Mouse (Mus musculus) retina, adult 2 months (tissue): ENCODE measurements around the gene Atp1b2.

Experiments
- DNase-seq: peaks from one replicate; pipeline ENCODE4 v3.0.0-alpha.2; 2012; ENCODE audit warnings: low read depth, low spot score

The Atp1b2 gene

DNA sequence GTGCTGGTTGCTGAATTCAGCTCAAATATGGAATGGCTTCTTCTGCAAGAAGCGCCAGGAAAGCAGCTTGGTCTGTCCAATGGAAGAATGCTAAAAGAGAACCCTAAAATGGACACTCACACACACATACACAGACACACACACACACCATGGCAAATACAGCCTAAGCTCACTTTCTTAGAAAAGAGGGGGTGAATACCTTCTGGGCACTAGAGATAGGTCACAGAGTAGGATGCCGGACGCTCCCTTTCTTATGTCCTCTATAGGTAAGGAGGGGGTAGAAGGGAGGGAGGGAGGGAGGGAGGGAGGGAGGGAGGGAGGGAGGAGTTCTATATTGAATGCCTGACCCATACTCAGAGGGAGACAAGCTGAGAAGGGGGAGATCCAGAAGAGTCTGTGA lies 2.8 kb upstream of the Atp1b2 start:
- DNase-seq, result no peak

DNA sequence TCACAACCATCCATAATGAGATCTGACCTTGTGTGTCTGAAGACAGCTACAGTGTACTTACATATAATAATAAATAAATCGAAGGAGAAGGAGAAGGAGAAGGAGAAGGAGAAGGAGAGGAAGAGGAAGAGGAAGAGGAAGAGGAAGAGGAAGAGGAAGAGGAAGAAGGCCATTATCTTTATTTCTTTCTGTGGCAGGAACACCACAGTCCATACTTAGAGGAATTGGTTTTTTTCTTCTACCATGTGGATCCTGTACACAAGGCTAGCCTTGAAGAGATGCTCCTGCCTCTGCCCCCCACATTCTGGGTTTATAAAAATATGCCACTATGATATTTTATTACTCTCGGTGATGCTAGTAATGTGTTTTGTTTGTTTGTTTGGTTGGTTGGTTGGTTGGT lies 1.1 kb upstream of the Atp1b2 start:
- DNase-seq, result no peak

DNA sequence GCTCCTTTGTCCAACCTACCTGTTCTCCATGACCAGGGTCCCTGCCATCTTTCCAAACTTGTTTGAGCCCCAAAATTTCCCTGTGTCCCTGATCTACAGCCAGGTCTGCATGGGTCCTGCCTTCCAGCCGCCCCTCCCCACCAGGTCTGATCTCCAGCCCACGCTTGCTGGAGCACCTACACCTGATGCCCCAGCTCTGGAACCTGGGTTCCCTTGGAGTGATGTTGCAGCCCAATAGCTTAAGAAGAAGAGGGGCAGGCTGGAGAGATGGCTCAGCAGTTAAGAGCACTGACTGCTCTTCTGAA lies 701 bp upstream of the Atp1b2 start:
- DNase-seq, result no peak

DNA sequence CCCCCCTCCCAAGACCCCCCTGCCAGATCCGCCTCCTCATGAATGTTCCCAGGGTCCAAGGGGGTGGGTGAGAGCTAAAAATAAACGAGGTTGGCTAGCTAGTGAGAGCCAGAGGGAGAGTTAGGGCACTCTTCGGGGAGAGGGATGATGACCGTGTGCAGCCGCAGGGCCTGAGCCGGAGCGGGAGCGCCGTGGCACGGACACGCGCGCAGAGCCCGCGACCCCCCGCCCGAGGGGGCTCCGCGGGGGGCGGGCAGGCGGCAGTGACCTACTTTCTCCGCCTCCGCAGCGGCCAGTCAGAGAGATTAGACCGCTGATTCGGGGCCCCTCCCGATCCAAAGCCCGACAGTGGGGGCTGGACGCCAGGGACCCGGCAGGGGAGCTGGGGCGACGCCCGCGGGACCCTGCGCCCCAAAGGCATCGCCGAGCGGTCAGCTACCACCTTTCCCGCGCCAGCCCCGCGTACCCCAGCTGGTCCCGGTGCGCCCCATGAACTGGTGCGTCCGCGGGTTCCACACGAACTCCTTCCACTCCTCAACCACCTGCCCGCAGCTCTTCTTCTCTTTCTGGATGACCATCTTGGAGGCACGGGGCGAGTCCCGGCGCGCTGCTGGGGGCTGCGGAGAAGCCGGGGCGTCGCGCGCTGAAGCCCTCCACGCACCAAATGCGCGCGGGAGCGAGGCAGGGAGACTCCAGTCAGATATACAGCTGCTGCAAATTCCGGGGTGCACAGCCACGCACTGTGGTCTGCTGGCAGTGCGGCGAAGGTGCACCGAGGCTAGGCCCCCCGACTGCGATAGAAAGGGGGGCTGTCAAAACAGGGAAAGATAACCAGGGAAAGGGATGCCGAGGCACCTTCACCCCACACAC lies 712 bp downstream of the Atp1b2 start:
- peak; percentile 70 for DNase-seq

DNA sequence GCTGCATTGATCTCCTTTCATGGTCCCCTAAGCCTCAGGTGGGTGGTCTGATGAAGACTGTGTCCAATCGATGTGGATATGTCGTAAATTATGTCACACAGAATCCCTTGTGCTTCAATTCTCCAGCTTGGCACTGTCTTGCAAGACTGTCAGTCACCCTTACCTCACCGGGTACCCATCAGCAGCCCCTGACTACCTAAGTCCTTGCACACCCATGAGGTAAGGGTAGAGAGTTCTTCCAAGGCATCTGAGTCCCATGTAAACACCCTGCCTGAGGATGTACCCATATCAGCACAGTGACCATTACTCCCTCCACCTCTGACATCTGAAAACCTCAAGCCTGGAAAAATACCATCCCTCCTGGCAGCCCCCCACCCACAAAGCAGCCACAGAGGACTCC lies 1.4 kb downstream of the Atp1b2 start:
- no peak for DNase-seq

DNA sequence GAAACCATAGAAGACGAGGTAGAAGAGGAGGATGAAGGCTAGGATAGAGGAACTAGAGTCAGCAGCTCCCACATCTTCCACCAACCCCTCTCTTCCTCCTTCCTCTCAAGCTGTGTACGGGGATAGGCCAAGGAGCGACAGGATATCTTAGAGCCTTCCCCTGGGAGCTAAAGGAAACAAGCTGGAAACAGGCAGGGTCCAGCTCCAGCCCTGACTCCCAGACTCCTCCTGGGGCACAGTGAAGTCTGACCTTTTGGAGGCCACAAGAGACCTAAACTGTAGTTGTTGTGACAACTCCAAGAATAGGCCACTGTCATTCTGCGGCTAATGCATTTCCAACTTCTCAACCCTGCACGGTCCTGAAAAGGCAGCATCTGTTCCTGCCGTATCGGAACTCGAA lies 2.2 kb downstream of the Atp1b2 start:
- no peak for DNase-seq

DNA sequence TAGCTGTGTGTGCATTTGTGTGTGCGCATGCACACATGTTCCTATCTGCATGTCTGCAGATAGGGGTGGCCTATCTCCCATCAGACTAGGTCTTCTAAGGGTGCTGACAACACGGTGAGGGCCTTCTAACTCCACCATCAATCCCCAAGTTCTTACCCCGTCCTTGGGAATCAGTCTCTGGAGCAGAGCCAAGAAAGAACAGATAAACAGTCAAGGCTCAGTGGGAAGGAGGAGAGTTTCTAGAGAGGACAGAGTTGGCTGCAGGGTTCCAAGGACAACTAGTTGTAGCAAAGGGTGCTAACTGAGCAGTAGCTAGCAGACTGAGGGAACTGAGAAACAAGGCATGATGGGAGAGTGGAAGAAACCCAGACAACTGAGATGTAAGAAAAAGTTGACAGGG lies 4.0 kb downstream of the Atp1b2 start:
- DNase-seq, result no peak

DNA sequence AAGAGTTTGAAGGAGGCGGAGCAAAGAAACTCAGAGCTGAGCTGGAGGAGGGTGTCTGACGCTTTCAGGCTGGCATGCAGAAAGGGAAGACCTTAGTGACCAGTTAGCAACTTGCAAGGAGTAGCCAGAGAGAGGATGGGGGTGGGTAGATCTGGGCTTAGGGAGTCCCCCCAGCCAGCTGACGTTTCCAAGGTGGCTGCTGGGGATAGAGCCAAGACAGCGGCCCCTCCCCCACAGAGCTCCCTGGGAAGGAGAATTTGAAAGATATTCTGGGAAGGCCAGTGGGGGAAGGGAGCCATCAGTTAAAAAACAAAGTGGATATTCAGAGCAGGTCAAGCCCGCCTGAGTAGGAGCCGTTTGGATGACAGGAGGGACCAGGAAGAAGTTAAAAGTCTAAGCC lies 5.6 kb downstream of the Atp1b2 start:
- DNase-seq, result no peak

DNA sequence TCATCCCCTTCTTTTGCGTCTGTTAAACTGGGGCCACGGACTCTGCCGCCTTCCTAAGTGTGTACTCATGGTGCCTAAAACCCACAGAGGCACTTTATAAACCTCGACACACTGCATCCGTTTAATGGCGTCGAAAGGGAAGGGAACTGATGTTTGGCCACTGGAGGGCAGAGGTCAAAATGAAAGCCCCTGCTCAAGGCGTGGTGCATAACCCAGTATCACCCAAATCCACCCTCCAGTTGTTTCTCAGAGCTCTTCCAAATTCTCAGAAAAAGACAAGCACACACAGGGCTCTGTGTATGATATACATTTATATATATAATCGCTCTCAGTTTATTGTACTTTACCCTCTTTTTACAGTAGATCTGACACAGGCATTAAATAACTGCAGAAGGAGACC lies 6.3 kb downstream of the Atp1b2 start:
- DNase-seq, result no peak

DNA sequence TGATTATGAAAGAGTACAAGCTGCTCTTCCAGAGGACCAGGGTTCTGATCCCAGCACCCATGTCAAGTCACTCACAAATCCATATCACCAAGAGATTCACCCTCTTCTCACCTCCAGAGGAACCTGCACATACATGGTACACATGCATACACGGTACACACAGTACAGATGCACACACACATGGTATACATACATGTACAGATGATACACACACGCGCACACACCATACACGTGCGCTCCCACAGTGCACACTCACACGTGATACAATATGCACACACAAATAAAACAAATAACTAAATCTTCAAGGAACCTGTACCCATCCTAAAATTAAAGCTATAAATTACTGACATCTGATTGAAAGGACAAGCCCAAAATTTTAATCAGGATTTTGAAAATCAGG lies 10.9 kb downstream of the Atp1b2 start:
- DNase-seq, result no peak

DNA sequence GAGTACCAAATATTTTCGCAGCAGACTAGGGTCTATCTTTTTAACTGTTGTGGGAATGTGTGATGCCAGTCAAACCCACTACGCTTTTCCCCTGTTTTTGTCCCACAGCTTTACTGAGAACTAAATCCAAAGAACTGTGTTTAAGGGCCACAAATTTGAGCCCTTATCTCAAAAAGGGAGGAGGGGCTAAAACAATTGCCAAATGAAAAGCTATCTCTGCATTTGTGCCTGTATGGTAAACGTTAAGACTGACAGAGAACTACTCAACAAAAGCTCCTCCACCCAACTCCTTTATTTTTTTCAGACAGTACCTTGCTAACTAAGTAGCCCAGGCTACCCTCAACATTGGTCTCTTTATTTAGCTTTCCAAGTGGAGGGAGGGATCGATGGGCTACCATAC lies 12.9 kb downstream of the Atp1b2 start:
- DNase-seq, result no peak

DNA sequence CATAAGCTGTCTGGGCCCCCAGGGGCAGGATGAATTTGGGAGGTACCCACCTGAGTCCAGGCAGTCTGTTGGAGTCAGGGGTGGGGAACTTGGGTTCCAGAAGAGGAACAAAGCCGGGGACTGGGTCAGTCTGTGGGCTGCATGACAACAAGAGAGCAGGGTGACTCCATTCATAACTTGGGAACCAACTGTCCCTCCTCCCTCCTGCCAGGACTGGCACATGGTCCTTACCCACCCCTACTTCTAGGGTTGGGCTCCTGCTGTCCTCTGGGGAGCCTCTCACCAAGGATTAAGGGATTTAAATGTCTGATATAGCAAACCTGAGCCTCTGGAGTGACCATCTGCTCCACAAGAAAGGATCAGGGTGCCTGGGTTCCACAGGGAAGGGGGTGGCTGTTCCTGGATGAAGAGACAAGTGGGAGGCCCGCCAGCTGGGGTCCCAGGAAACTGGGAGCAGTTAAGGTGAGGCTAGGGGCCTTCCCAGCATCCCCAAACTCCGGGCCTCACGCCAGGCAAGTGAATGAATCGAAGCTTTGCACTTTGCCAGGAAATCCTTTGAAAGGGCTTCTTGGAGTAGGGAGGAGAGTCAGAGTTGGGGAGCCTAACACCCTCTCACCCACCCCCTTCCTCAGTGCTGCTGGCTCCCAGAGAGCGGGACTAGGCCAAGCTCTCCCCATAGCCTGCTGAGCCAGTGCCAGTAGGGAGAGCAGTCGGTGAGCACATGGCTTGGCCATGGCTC lies 13.7 kb downstream of the Atp1b2 start:
- DNase-seq, result peak; percentile 87

DNA sequence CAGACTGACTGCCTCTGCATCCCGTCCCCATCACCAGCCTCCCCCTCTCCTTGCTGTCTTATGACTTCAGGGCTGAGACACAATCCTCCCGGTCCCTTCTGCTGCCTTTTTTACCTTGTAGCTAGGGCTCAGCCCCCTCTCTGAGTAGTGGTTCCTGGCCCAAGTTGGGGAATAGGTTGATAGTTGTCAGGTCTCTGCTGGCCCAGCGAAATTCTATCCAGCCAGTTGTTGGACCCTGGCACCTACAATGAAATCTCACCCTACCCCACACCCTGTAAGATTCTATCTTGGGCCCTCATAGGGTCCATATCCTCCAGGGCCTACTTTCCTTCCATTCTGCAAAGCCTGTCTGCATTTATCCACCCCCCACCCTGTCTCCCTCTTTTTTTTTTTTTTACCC lies 14.3 kb downstream of the Atp1b2 start:
- no peak for DNase-seq

DNA sequence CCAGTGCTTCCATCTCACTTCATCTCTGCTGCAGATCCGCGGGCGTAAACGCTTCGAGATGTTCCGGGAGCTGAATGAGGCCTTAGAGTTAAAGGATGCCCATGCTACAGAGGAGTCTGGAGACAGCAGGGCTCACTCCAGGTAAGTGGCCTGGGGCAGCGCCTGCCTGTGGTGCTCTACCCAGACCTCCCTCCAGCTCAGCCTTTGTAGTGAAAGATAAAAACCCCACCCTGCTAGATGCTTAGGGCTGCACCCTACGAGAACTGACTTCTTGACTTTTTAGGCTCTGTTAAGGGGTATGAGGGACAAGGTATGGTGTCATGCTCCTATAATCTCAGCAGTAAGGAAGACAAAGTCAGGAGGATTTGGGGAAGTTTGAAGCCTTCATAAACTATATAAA lies 15.1 kb downstream of the Atp1b2 start:
- DNase-seq, result no peak

DNA sequence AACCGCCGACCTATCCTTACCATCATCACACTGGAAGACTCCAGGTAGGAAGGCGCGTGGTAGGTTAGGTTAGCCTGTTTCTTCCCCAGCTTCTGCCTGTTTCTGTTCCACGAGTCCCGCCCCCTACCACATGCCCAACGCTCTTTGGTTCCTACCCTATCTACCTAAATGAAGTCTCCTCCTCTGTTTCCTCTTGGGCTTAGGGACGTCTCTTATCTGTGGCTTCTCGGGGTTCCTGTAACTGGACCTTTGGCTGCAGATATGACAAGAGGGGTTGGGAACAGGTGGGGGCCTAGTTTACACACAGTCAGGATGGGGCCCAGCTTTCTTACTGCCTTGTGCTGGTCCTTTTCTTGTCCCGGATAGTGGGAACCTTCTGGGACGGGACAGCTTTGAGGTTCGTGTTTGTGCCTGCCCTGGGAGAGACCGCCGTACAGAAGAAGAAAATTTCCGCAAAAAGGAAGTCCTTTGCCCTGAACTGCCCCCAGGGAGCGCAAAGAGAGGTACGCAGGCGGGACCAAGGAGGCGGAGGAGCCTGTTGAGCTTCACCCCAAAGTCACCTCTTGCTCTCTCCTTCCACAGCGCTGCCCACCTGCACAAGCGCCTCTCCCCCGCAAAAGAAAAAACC lies 16.4 kb downstream of the Atp1b2 start:
- DNase-seq, result no peak

DNA sequence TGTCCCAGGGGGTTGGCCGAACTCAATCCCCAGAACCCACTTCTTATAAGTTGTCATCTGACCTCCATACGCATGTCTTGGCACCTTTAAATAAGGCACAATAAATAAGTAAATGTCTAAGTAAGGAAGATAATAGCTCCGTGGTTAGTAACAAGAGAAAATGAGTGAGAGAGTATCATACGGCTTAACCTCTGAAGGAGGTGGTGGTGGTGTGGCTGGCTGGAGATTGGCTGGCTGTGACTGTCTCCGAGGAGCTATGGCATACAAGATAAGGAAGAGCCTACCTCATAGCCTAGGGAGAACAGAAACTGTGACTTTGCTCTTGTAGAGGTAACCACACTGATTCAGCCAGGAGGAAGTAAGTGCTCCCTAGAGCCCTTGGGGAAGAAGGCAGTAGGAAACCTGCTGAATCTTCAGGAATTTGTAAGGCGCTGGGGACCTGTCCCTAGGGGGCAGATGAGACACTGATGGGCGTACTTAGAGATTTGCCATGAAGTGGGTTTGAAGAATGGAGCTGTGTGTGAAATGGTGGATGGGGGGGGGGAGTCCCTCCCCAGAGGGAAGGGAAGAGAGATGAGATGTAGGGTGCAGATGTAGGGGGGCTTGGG lies 19.9 kb downstream of the Atp1b2 start:
- DNase-seq, result no peak

DNA sequence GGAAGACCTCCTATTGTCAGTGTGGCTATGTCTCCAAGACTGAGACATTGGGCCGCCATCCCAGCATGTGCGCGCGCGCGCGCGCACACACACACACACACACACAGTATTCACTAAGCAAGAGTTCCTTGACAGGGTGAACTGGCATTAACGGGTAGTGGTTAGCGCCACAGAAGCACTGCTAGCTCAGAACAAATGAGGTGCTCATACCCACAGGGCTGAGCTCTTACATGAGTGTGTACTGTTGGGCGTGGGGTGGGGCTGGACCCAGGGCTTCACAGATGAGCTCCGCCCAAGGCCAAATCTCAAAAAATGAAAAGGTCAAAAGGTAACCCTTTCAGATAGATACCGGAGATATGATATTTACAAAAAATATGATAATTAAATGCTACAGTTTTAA lies 20.8 kb downstream of the Atp1b2 start:
- DNase-seq, result no peak

DNA sequence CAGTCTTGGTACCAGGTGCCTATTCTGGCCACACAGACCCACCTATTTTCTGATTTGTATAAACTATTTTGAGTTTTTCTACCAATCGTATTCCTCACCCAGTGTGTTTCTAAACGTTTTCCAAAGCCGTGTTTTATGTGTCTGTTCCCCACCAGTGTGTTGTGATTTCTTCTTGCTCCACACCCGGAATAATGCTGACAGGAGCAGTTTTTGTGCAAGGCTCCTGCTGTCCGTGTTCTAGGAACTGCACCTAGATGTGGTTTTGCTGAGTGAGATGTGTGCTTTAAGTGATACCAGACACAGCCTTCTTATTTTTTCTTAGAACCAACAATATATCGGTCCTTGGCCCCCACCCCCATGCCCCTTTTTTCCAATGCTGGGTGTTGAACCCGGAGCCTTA lies 21.7 kb downstream of the Atp1b2 start:
- DNase-seq, result no peak

DNA sequence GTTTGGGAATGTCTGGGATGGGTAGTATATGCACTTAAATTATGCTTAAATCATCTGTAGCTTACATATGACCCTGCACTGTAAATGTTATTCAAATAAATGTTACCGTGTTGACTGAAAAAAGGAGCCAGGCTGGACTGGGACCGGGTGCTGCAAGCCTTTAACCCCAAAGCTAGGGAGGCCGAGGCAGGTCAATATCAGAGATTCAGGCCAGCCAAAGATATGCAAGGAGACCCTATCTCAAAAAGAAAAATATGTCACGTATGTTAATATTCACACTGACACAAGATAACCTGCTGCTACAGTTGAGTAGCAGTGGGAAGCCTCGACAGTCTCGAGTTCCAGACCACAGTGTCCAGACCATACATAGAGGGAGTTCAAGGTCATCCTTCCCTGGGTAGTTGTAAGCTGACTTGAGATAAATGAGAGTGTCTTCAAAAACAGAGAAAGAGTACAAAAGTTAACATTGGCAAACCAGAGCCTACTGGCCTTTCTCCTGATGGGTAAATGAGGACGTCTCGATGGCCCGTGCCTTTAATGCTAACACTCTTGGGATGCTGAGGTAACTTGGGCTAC lies 23.4 kb downstream of the Atp1b2 start:
- DNase-seq, result no peak

DNA sequence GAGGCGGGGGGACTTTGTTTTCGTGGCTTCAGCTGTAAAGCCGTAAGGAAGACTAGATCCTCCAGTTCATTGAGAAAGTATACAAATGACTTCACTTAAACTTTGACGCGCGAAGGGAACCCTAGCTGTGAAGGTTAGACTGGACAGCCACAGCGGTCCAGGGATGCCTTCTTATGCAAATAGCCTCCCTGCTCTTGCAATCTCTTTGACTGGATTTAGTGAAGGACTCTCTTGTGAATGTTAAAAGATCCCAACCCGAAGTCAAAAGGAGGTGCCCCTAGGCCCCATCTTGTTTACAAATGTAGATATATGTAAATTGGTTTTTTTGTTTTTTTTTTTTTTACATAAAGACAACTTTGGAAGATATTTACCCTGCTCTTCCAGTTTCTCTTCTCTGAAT lies 23.9 kb downstream of the Atp1b2 start:
- no peak for DNase-seq

DNA sequence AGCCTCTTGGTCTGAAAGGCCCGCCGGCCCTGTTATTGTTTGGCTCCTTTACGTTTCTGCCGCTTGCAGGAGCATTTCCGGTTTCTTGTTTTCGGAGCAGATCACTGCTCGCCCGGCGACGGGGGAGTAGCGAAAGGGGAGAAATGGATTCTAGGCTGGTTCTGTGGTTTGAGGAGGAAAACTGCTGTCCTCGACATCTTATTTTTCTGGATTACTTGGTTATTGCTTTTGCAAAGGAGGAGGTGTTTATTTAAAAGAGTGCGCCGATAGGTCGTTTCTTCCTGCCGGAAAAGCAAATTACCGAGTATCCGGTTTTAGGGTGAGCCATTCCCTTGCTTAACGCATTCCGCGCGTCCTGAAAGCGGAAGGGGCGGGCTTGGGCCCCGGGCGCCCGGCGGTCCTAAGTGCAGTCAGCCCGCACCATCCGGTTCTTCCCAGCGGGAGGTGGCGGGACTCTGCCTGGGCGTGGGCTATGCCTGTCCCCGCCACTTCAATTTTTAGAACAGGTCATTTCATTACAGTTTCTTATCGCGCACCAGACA lies 24.5 kb downstream of the Atp1b2 start:
- peak; percentile 84 for DNase-seq

DNA sequence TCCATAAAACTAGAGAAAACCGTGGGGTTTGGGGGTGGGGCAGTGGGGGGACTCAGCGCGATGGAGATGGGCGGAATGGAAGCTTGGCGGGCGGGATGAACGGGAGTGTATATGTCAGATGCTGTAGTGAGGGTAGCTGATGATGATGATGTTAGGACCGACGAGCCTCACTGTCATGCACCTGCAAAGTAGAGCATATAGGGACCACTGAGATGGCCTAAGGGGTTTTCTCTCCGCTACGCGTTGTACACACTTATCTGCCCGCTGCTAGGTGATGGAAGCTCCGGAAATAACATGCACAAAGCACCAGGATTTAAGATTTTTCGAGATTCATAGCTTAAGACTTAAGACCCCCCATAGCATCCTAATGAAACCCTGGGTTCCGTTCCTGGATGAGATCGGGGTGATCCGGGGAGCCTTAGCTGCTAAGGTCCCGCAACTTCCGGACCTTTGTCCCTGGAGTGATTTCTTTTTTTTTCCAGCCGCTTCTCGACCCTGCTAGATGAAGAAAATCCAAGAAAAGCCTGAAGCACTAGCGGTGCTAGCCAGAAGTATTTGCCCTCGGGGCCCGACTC lies 25.1 kb downstream of the Atp1b2 start:
- no peak for DNase-seq
